Mouse (Mus musculus) retina, postnatal 1 day (tissue): ENCODE results near the gene Dupd1.
"Not testable (repeated sequence)": the region's sequence is repeated elsewhere in the genome, so short reads cannot be mapped to it uniquely, and the experiment has no call there.

Experiments used
- DNase-seq: peaks from one replicate; pipeline ENCODE4 v3.0.0-alpha.2; 2012

The Dupd1 gene

GRCm38 (mm10) chr14:21673100-21673499, 41.3 kb downstream of the Dupd1 start:
- no peak for DNase-seq

GRCm38 (mm10) chr14:21670422-21671006, 43.9 kb downstream of the Dupd1 start:
- DNase-seq, result not testable (repeated sequence)

DNA sequence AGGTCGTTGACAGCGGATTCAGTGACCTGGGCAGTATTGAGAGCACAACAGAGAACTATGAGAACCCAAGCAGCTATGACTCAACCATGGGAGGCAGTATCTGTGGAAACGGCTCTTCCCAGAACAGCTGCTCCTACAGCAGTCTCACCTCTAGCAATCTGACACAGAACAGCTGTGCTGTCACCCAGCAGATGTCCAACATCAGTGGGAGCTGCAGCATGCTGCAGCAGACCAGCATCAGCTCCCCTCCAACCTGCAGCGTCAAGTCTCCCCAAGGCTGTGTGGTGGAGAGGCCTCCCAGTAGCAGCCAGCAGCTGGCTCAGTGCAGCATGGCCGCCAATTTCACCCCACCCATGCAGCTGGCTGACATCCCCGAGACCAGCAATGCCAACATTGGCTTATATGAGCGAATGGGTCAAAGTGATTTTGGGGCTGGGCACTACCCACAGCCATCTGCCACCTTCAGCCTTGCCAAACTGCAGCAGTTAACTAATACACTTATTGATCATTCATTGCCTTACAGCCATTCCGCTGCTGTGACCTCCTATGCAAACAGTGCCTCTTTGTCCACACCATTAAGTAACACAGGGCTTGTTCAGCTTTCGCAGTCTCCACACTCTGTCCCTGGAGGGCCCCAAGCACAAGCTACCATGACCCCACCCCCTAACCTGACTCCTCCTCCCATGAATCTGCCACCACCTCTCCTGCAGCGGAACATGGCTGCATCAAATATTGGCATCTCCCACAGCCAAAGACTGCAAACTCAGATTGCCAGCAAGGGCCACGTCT, 44.5 kb downstream of the Dupd1 start:
- no peak for DNase-seq

DNA sequence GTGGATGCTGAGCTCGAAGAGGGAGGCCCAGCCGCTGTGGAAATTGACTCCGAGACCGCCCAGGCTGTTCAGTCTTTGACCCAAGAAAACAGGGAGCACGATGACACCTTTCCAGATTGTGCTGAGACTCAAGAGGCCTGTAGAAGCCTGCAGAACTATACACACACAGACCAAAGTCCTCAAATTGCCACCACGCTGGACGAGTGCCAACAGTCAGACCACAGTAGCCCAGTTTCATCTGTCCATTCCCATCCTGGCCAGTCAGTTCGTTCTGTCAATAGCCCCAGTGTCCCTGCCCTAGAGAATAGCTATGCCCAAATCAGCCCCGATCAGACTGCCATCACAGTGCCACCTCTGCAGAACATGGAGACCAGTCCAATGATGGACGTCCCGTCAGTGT, 45.2 kb downstream of the Dupd1 start:
- DNase-seq, result no peak

- peak; percentile 34 for DNase-seq
Observed at GRCm38 (mm10) chr14:21662465-21663142, 51.8 kb downstream of the Dupd1 start.

- peak; percentile 77 for DNase-seq
Observed at GRCm38 (mm10) chr14:21659652-21660051, 54.7 kb downstream of the Dupd1 start.

- DNase-seq, result no peak
Observed at GRCm38 (mm10) chr14:21659155-21659554, 55.2 kb downstream of the Dupd1 start.

DNA sequence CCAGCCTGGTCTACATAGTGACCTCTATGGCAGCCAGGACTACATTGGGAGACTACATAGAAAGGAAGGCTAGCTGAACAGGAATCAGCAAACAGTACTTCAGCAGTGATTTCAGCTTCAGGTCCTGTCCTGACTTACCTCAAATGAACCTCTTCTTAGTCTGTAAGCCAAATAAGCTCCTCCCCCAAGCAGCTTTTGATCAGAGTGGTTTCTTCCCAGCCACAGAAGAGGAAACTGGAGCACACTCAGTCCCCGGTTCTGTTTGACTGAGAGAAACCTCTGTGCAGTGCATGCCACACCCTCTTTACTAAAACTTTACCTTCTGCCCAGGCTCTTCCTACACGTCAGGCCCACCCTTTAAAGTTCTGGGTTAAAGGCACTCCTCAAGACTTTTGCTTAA, 60.6 kb downstream of the Dupd1 start:
- DNase-seq, result no peak

DNA sequence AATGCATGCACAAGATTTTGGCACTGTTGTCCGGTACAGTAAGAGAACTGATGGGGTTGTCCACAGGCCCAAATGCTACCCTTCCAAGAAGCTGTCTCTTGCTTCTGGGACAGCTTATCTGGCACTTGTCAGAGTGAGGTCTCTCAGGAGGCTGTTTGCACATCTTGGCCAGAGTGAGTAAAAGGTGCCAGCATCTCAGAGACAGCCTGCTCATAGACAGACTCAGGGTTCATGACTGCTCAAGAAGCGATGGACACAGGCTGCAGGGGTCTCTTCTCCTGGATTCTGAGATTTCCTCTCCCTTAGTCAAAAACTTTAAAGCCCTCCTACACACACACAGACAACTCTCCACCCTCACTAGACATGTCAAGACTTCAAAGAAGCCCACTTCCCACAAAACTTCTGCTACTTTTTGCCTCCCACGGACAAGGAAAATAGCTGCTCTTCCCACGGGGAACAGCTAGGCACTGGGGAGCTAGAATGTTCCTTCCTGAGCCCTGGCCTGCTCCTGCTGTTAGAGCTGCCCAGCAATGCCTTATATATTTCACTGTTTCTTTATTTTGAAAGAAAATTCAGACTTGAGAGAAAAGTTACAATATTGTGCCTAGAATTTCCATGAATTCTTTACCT, 73.5 kb downstream of the Dupd1 start:
- no peak for DNase-seq

DNA sequence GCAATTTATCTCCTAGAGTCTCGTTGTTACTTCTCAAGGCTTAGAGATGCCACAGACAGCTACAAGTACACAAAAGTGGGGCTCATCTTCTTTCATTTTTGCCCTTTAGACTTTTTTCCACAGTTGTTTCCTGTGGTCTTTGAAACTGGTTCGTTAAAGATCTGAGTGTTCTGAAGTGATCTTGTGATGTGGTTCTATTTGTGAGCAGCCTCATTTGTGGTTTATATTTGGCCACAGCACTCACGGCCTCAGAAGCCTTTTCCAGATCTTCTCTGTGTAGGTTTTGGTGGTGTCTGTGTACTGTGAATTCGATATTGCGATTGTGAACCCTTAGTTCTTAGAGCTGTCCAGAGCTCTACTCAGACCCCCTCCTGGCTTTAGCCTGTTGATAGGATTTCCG, 77.8 kb downstream of the Dupd1 start:
- no peak for DNase-seq

DNA sequence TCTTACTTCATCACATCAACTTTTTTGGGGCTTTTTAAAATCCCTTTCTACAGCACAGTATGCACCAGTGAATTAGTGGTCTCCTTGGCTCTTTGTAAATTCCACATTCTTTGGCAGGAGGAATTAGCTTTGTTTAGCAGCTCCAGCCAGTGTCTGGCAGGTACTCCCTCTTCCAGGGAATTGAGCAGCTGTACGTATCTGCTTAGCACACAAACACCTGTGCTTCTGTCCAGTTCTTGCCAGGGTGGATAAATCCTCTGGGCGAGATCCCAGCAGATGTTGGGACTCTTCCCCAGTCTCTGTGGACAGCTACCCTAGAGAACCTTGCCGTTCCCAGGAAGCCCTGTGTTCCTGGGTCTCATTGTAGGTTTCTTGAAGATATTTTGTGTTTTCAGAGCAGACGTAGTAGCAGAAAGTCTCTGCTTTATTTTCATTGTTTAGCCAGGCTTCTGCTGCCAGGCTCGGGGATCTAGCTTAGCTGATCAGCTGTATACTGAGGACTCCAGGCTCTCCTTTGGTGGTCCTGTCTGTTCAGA, 82.6 kb downstream of the Dupd1 start:
- no peak for DNase-seq
